Mouse (Mus musculus) embryo, embryonic 10.5 days (tissue): ENCODE measurements around the gene Fcho2.

Experiments
- DNase-seq: peaks from one replicate; pipeline ENCODE4 v3.0.0-alpha.2; 2015; ENCODE audit warnings: low spot score

The Fcho2 gene

GRCm38 (mm10) chr13:98679230-98679629, 136.0 kb downstream of the Fcho2 start:
- DNase-seq, result no peak

GRCm38 (mm10) chr13:98673922-98674321, 141.3 kb downstream of the Fcho2 start:
- DNase-seq, result no peak
